Mouse (Mus musculus) olfactory bulb, adult 2 months (tissue): ENCODE data around the gene Tcp11l1.

Experiments used
- CTCF ChIP-seq: fragments of 200-500 bp; IDR thresholded peaks from 2 replicates; pipeline ENCODE4 v1.5.1; 2012; ENCODE audit warnings: low read depth, mild to moderate bottlenecking, low read length, moderate library complexity; ENCODE audit not compliant: insufficient read depth
- POLR2A ChIP-seq: fragments of 200-500 bp; IDR thresholded peaks from 2 replicates; pipeline ENCODE4 v1.6.1; 2012; ENCODE audit warnings: mild to moderate bottlenecking, low read depth, low read length, moderate library complexity; ENCODE audit not compliant: insufficient read depth

DNA sequence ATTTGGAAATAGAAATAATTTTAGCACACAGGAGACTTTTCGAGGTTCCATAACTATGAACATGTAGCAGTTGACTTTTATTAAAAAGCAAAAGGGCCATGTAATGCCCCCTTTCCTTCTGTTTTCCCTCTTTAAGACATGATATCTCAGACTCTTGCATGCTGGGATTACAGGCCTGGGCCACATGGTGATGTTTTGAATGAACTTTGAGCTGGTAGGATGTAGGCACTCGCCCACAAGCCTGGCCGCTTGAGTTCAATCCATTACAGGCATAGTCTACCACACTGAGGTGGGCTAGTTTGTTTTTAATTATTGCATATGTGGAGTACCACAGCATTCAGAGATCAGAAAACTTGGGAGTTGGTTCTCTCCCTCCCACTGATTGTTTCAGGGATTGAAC lies 97.2 kb downstream of the Tcp11l1 start:
- TF ChIP-seq CTCF (no peak), POLR2A (no peak)
